Mouse (Mus musculus) CH12.LX (cell line): Measurements from ENCODE around the gene Gapdhs. TPM values are rescaled to one million over a fixed set of nuclear protein-coding genes. Genes with fewer than 3 reads are reported as not detected.

Experiments used
- DNase-seq: peaks from one replicate; pipeline ENCODE4 v3.0.0-alpha.2; 2013; ENCODE audit errors: extremely low read depth
- H3K27ac ChIP-seq: 2 replicates; pipeline ENCODE4 v1.5.1; 2012; ENCODE audit warnings: low read depth, mild to moderate bottlenecking, control low read depth, moderate library complexity; ENCODE audit not compliant: insufficient read depth
- H3K27me3 ChIP-seq: replicated peaks from 2 replicates; pipeline ENCODE3; 2012; ENCODE audit warnings: inconsistent platforms
- H3K36me3 ChIP-seq, 2 experiments: replicated peaks in 1 of 2; 2 replicates each; pipeline versions ENCODE3 to v1.6.1; 2012; ENCODE audit warnings: inconsistent platforms in 1 of 2, low read length in 1 of 2, mild to moderate bottlenecking in 1 of 2, mixed read lengths in 1 of 2, moderate library complexity in 1 of 2; ENCODE audit not compliant: control insufficient read depth in 1 of 2, insufficient read depth in 1 of 2
- H3K4me1 ChIP-seq, 2 experiments: 2 replicates each; pipeline ENCODE4 v1.6.1; 2012; ENCODE audit warnings: inconsistent platforms in 1 of 2, moderate library complexity in 1 of 2; ENCODE audit not compliant: insufficient read depth in 2 of 2, control insufficient read depth in 1 of 2
- H3K4me2 ChIP-seq: 2 replicates; pipeline ENCODE4 v1.6.1; 2012; ENCODE audit warnings: low read depth, mild to moderate bottlenecking, control low read depth; ENCODE audit not compliant: poor library complexity, insufficient read depth, severe bottlenecking
- H3K4me3 ChIP-seq, 3 experiments: fragments of 150-350 bp in 1 of 3; sonication (generic) in 1 of 3; replicated peaks in 1 of 3; 2 replicates each; pipeline versions ENCODE3 to v1.5.1; 2011 to 2012; ENCODE audit warnings: low read depth in 2 of 3, low read length in 2 of 3, mild to moderate bottlenecking in 2 of 3, moderate library complexity in 2 of 3, control low read depth in 1 of 3, improper control_type of control experiment in 1 of 3, inconsistent platforms in 1 of 3, mixed read lengths in 1 of 3; ENCODE audit not compliant: poor library complexity in 1 of 3
- H3K79me2 ChIP-seq: replicated peaks from 2 replicates; pipeline ENCODE4 v1.6.1; 2012; ENCODE audit warnings: mild to moderate bottlenecking, moderate library complexity; ENCODE audit not compliant: control insufficient read depth, poor library complexity, insufficient read depth, severe bottlenecking; ENCODE audit errors: extremely low read depth
- H3K9ac ChIP-seq: 2 replicates; pipeline ENCODE4 v1.6.1; 2012; ENCODE audit warnings: low read depth, mild to moderate bottlenecking, control low read depth, moderate library complexity; ENCODE audit not compliant: insufficient read depth
- H3K9me3 ChIP-seq: replicated peaks from 2 replicates; pipeline ENCODE3; 2012; ENCODE audit warnings: low read length, inconsistent platforms, mixed read lengths
- CTCF ChIP-seq, 2 experiments: IDR thresholded peaks in 1 of 2; conservative IDR thresholded peaks in 1 of 2; 2 replicates each; pipeline ENCODE4 v1.5.1; 2011 to 2012; ENCODE audit warnings: low read depth in 2 of 2, low read length in 2 of 2, improper control_type of control experiment in 1 of 2, inconsistent platforms in 1 of 2, mild to moderate bottlenecking in 1 of 2, moderate library complexity in 1 of 2
- EP300 ChIP-seq: IDR thresholded peaks from 2 replicates; pipeline ENCODE4 v1.6.1; 2011; ENCODE audit warnings: low read length, improper control_type of control experiment
- GABPA ChIP-seq: IDR thresholded peaks from 2 replicates; pipeline ENCODE4 v1.6.1; 2012; ENCODE audit warnings: low read depth, low read length, improper control_type of control experiment, inconsistent platforms; ENCODE audit not compliant: insufficient replicate concordance
- JUND ChIP-seq: conservative IDR thresholded peaks from 2 replicates; pipeline ENCODE4 v1.6.1; 2011; ENCODE audit warnings: low read depth, low read length, improper control_type of control experiment
- KAT2A ChIP-seq: IDR thresholded peaks from 2 replicates; pipeline ENCODE4 v1.6.1; 2012; ENCODE audit warnings: low read length, improper control_type of control experiment, inconsistent platforms; ENCODE audit not compliant: insufficient replicate concordance
- MAZ ChIP-seq: IDR thresholded peaks from 2 replicates; pipeline ENCODE4 v1.6.1; 2012; ENCODE audit warnings: low read depth, mild to moderate bottlenecking, inconsistent platforms, low read length, improper control_type of control experiment, moderate library complexity
- MEF2A ChIP-seq: IDR thresholded peaks from 2 replicates; pipeline ENCODE4 v1.6.1; 2014; ENCODE audit warnings: low read depth, mild to moderate bottlenecking, inconsistent platforms, low read length, improper control_type of control experiment, borderline replicate concordance
- MXI1 ChIP-seq: IDR thresholded peaks from 2 replicates; pipeline ENCODE4 v1.6.1; 2011; ENCODE audit warnings: mild to moderate bottlenecking, low read depth, low read length, improper control_type of control experiment
- MYC ChIP-seq: IDR thresholded peaks from 2 replicates; pipeline ENCODE4 v1.6.1; 2011; ENCODE audit warnings: low read depth, mild to moderate bottlenecking, improper control_type of control experiment, low read length
- NELFE ChIP-seq: IDR thresholded peaks from 2 replicates; pipeline ENCODE4 v1.6.1; 2011; ENCODE audit warnings: low read depth, low read length, improper control_type of control experiment
- NRF1 ChIP-seq: IDR thresholded peaks from 2 replicates; pipeline ENCODE4 v1.6.1; 2014; ENCODE audit warnings: low read depth, mild to moderate bottlenecking, inconsistent platforms, low read length, improper control_type of control experiment, moderate library complexity
- PAX5 ChIP-seq: IDR thresholded peaks from 2 replicates; pipeline ENCODE4 v1.6.1; 2012; ENCODE audit warnings: low read length, inconsistent platforms, mixed read lengths
- UBTF ChIP-seq: IDR thresholded peaks from 2 replicates; pipeline ENCODE4 v1.6.1; 2012; ENCODE audit warnings: low read depth, mild to moderate bottlenecking, inconsistent platforms, low read length, improper control_type of control experiment, moderate library complexity
- USF2 ChIP-seq: conservative IDR thresholded peaks from 2 replicates; pipeline ENCODE4 v1.6.1; 2011; ENCODE audit warnings: low read depth, low read length, improper control_type of control experiment
- ZC3H11A ChIP-seq: IDR thresholded peaks from 2 replicates; pipeline ENCODE4 v1.6.1; 2012; ENCODE audit warnings: low read depth, mild to moderate bottlenecking, inconsistent platforms, low read length, improper control_type of control experiment
- ZKSCAN1 ChIP-seq: IDR thresholded peaks from 2 replicates; pipeline ENCODE4 v1.6.1; 2012; ENCODE audit warnings: low read depth, inconsistent platforms, low read length, improper control_type of control experiment, borderline replicate concordance
- dilution Hi-C: fragments of 300-500 bp; cut with MboI; formaldehyde crosslinking; loops from 2 replicates; pipeline ENCODE4 v1.14.3; 2020; ENCODE audit warnings: low sequenced_read_pairs; ENCODE audit not compliant: extremely low pct_unique_long_range_greater_than_20kb, extremely low pct_ligation_motif_present
- in situ Hi-C: fragments of 300-500 bp; cut with MboI; formaldehyde crosslinking; loops from 3 replicates; pipeline ENCODE4 v1.14.3; 2019; ENCODE audit warnings: low sequenced_read_pairs, low pct_ligation_motif_present, low pct_unique_long_range_greater_than_20kb, mixed read lengths
- polyA plus RNA-seq: library from polyadenylated mRNA; unstranded; fragments of >175 nt; gene quantifications from 2 replicates; pipeline ENCODE4 v1.2.1, GENCODE M21; 2012; ENCODE audit warnings: low read depth; ENCODE audit not compliant: insufficient read length
- total RNA-seq, 2 experiments: library from RNA; depleted of rRNA; stranded (reverse); fragments of 300-350 nt in 1 of 2; fragments of >200 nt in 1 of 2; gene quantifications; 2 replicates each; pipeline ENCODE4 v1.2.3; 2012 to 2014

Gapdhs gene
- total and polyA plus RNA-seq, 3 experiments, result 0.89 to 1.7 TPM; not detected in 1

- in situ Hi-C loops (no loop called here), dilution Hi-C loops (no loop called here)
- Histone ChIP-seq H3K4me2 (no peak overlapping the region), H3K9ac (no peak overlapping the region), H3K4me3 (no peak overlapping the region), H3K36me3 (no peaks in the 10 kb centered on the region), H3K27me3 (peaks cover 16% of the 10 kb centered on the region), H3K4me1 (peaks cover 13 to 24% of the 10 kb centered on the region in 2 experiments), H3K27ac (no peak overlapping the region), H3K79me2 (no peaks in the 10 kb centered on the region), H3K9me3 (no peaks in the 10 kb centered on the region)
- TF ChIP-seq NELFE (no peak), GABPA (no peak), NRF1 (no peak), KAT2A (no peak), CTCF (conservative IDR thresholded peaks at IDR 0.05 in 1 of 2, IDR thresholded peaks at IDR 0.05 in 1 of 2; ENCODE audit: low read depth in 2 of 2, low read length in 2 of 2) (no peak), USF2 (no peak), UBTF (no peak), MEF2A (no peak), MYC (no peak), MXI1 (no peak), EP300 (no peak), ZC3H11A (no peak), ZKSCAN1 (no peak), PAX5 (no peak), JUND (no peak)
- DNase-seq, result no peak
Observed at GRCm38 (mm10) chr7:30717006-30717715, 26.3 kb downstream of the Gapdhs start.

GRCm38 (mm10) chr7:30711942-30712341, 31.5 kb downstream of the Gapdhs start, which contains the start of gene Atp4a:
TSS of gene Atp4a (plus strand) at chr7:30712209.
- dilution Hi-C loops, result no loop called here
- Histone ChIP-seq H3K4me1 (peaks cover 5 to 17% of the 10 kb centered on the region in 2 experiments; a peak in 3 of 4 replicates), H3K27me3 (peaks cover 30% of the 10 kb centered on the region), H3K4me3 (no peak within 1 kb of the TSS), H3K4me2 (no peak within 1 kb of the TSS), H3K9ac (no peak within 1 kb of the TSS), H3K36me3 (no peaks in the 10 kb centered on the region), H3K27ac (no peak within 1 kb of the TSS), H3K79me2 (no peaks in the 10 kb centered on the region), H3K9me3 (no peaks in the 10 kb centered on the region)
- no peak for DNase-seq
- in situ Hi-C loops, result loop anchor here (5.0 kb wide), 1 partner anchor 35 kb away; no protein-coding TSS in a partner anchor
- no peak for TF ChIP-seq MAZ
